Mouse (Mus musculus) adrenal gland, postnatal 25 days (tissue): ENCODE measurements around the gene Pex11b. TPM values are rescaled to one million over a fixed set of nuclear protein-coding genes. Genes with fewer than 3 reads are reported as not detected.
"Not testable (repeated sequence)": the region's sequence is repeated elsewhere in the genome, so short reads cannot be mapped to it uniquely, and the experiment has no call there.

Experiments
- DNase-seq: peaks from one replicate; pipeline ENCODE4 v3.0.0; 2021; ENCODE audit warnings: mixed read lengths
- long read RNA-seq: library from polyadenylated mRNA; stranded (forward); transcript quantifications from one replicate; pipeline ENCODE4 v2.0.0, GENCODE M21; 2021
- total RNA-seq: library from RNA; stranded (reverse); gene quantifications from 2 replicates; pipeline ENCODE4 v1.2.3, GENCODE M21; 2021

The Pex11b gene
- 41.6 and 58.7 TPM in 2 replicates for total RNA-seq
- long read RNA-seq, transcript Pex11b-202 (4 exons, 2,424 nt) = major isoform, 50 of 76 reads
- long read RNA-seq, transcript Pex11b-206 (4 exons, 1,017 nt) = minor isoform, 7 of 76 reads
- long read RNA-seq, partial matches to known transcripts = 10 of 76 reads
- long read RNA-seq, other reads (novel, unspliced or antisense) = 3 of 76 reads

DNA sequence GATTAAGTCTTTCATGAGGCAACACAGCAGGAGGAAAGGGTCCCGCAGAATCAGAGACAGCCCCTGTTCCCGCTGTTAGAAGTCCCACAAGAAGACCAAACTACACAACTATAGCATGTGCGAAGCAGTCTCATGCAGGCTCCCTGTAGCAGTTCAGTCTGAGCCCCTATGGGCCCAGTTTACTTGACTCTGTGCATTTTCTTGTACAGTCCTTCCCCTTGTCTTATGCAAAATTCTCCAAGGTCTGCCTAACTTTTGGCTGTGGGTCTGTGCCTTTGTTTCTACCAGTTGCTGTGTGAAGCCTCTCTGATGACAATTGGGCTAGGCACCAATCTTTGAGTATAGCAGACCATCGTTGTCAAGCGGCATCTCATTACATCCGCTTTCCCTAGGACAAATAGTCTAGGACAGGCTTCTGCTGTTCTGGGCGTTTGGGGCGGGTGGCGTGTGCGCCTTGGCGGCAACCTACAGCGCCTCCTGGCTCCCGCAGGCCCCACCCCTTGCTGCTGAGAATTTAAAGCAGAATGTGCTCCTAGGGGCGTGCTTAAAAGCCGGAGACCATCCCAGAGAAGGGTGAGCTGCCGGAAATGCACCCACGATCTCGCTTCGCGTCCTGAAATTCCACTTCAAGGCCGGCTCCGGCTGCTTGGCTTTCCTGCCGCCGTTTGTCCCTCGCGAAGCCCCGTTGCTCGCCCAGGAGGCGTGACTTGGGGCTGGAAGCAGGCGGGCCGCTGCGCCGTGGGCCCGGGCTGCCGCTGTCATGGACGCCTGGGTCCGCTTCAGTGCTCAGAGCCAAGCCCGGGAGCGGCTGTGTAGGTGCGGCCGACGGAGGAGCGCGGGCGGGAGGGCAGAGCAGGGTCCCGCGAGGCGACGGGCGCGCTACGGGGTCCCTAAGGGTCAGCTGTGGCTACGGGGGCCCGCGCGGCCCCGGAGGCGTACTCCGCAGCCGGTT lies at the start of gene Pex11b, which contains the start of gene Gm42957:
Pex11b (plus strand) TSS at position 449 of the 952 bp plus-strand sequence.
Gm42957 (plus strand) TSS at position 547 of the 952 bp plus-strand sequence.
- DNase-seq = peak; percentile 91

DNA sequence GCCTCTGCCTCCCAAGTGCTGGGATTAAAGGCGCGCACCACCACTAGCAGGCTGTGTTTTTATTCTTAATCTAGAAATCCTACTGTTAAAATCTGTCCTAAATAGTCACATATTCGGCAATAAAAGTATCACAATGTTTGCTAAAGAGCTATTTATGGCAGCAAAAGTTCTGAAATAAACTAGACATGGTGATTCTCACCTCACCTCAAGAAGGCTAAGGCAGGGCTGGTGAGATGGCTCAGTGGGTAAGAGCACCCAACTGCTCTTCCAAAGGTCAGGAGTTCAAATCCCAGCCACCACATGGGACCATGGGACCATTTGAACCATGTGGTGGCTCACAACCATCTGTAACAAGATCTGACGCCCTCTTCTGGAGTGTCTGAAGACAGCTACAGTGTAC lies 44.5 kb upstream of the Pex11b start:
- no peak for DNase-seq

DNA sequence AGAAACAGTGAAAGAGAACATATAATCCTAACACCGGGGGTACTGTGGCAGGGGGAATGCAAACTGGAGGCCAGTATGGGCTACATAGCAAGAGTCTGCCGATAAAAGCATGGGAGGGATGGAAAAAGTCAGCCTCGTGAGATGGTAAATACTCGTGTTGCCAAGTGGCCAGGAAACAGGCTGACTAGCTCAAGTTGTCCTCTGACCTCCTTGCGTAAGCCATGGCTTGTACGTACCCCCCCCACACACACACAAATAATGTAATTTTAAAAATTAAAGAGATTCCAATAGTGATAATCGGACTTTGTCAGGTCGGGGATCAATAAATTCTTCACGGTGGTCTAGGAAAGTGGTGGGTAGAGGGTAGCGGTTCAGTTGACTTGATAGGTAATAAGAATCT lies 41.8 kb upstream of the Pex11b start:
- no peak for DNase-seq

DNA sequence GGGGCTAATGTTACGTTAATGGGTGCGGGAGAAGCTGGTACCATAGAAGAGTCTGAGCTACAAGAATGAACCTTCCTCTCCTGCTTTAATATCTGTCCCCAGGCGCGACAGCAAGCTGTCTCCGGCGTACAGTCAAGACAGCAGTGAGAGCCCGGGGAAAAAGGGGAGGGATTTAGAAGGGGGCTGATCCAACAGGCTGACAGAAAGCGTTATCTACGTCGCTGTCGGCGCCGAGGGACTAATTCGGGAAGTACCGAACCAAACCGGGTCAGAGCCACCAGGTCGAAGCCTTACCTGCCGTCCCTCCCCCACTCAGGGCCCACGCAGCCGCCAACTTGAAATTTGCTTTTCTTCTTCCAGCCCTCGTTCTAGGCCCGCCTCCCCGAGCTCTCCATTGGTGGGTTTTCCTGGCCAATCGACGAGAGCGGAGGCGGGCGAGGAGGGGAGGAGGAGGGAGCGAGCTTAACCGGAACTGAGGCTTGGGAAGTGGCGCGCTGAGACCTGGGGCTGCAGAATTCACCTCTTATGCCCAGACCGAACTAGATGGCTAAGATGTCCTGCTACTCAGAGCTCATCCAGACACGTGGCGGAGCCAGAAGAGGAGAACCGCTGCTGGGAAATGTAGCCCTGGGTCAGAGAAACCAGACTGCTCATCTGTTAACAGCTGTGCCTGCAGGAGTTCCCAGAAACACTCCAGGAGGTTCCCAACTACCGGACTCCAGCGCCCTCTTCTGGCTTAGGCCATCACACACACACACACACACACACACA lies 41.2 kb upstream of the Pex11b start, which contains the start of gene Polr3gl:
Polr3gl (minus strand) TSS at position 392 of the 771 bp plus-strand sequence.
- DNase-seq = peak; percentile 93

DNA sequence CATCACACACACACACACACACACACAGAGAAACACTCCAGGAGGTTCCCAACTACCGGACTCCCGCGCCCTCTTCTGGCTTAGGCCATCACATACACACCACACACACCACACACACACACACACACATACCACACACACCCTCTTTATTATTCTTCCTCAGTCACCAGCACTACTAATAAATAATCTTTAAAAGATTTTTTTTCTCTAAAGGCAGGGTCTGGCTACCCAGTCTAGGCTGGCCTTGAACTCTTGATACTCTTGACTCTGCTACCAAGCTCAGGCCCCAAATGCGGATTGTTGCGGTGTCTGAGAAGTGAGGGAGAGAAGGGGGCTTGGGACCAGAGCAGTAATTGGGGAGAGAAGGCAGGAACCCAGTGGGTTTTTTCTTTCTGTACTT lies 40.3 kb upstream of the Pex11b start:
- DNase-seq = no peak

DNA sequence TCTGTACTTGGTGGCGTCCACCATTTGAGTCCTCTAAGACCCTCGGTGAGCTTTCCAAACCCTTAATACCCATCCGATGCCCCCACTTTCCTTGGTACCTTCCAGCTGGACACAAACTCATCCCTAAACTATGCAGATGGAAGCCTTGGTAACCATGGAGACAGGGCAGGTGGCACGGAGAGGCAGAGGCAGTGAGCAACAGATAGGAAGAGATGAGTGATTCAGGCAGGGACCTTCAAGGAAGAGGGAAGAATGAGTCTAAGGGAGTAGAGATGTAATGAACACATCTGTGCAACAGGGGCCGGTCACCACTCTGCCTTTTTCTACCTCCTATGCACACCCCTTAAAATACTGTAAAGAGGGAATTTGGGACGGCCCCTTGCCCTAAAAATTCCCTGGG lies 39.5 kb upstream of the Pex11b start:
- DNase-seq = no peak

DNA sequence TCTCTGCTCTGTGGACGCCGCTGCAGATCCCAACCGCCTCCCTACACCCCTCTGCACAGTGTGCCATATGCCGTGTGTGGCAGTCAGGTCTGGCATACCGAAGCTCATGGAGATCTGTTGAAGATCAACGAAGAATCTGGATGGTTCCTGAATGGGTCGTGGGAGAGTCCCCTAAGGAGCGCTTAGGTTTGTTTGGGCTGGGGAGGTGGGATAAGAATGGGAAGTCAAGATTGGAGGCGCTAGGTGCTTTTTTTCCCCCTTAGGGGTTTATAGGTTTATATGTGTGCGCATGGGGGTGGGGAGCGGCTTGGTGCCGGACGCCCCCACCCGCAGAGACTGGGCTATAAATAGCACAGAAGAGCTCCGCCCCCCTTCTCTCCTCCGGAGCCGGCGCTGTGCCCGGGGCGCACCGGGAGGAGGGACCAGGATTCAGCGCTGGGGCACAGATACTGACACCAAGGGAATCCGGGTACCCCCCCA lies 38.9 kb upstream of the Pex11b start, which contains the start of gene Ankrd34a:
Ankrd34a (plus strand) TSS at position 409 of the 480 bp plus-strand sequence.
- peak; percentile 71 for DNase-seq

DNA sequence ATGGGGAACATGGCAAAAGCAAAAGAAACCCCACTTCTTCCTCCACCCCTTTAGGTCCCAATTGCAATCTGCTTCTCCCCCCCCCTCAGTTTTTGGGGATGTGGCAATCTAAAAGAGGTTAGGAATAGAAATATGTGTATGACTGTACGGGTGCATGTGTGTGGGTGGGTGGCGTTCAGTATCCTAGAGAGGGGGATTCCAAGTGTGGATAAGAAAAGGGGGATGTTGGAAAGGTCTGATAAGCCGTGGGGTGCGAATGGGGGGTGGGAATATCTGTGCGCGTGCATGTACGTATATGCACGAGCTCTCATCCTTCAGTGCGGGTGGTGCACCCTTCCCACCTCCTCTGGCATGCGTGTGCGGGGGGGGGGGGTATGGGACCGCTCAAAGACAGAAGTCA lies 38.3 kb upstream of the Pex11b start:
- no peak for DNase-seq

DNA sequence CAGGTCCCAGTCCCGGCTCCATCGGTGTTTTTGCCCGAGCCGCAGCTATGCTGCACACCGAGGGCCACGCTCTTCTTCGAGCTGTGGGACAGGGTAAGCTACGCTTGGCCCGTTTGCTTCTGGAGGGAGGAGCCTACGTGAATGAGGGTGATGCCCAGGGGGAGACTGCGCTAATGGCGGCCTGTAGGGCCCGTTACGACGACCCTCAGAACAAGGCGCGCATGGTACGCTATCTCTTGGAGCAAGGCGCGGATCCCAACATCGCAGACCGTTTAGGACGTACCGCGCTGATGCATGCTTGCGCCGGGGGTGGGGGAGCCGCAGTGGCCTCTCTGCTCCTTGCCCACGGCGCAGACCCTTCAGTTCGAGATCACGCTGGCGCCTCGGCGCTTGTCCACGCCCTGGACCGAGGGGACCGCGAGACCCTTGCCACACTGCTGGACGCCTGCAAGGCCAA lies 37.7 kb upstream of the Pex11b start:
- DNase-seq = peak; percentile 37

DNA sequence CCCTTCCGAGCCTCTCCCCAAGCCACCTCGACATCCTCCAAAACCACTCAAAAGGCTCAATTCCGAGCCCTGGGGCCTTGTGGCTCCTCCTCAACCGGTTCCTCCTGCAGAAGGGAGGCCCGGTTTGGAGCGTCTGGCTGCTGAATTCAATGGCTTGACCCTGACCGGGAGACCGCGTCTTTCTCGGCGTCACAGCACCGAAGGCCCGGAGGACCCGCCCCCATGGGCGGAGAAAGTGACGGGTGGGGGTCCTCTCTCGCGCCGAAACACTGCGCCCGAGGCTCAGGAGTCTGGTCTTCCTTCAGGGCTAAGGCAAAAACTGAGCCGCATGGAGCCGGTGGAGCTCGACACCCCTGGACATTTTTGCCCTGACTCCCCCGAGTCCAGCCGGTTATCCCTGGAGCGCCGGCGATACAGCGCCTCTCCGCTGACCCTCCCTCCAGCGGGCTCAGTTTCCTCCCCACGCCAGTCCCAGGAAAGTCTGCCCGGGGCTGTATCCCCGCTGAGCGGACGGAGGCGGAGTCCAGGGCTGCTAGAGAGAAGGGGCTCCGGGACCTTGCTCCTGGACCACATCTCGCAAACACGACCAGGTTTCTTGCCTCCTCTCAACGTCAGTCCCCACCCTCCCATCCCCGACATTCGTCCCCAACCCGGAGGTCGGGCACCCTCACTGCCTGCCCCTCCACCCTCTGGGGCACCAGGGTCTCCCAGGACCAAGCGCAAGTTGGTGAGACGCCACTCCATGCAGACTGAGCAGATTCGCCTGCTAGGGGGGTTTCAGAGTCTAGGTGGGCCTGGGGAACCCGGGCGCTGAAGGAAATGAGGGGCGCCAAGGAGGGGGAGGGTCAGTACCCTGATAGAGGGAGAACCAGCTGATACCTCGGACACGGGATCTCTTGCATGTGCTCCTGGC lies 36.8 kb upstream of the Pex11b start:
- peak; percentile 81 for DNase-seq

DNA sequence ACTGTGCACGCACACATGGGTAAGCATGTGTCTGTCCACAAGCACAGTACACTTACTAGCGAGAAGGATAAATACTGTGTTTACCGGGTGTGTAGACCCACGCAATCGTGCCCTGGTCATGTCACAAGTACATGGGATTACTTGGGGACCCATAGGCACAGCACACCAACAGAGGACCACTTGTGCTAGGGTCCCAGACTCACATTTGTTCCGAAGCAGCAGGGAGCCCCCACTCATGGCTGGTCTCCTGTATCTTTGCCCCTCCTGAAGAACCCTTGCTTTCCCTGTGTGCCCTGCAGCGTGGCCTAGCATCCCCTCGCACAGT lies 36.1 kb upstream of the Pex11b start:
- DNase-seq = no peak

DNA sequence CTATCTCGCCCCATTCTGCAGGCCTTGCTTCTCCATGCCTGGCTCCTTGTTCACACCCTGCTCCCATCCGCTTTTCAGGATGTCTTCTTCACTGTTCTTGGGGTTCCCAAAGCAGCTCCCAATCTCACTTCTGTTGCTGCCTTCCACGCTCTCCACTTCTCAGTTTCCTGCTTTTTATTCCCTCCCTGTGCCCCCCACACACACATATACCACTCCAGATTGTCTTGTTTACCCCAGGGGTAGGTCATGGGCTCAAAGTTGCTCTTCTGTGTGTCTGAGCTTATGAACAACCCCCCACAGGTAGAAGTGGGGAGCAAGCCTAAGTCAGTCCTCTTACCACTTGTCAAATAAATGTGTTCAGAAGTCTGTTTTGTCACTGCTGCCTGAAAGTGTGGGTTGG lies 35.8 kb upstream of the Pex11b start:
- DNase-seq = no peak

DNA sequence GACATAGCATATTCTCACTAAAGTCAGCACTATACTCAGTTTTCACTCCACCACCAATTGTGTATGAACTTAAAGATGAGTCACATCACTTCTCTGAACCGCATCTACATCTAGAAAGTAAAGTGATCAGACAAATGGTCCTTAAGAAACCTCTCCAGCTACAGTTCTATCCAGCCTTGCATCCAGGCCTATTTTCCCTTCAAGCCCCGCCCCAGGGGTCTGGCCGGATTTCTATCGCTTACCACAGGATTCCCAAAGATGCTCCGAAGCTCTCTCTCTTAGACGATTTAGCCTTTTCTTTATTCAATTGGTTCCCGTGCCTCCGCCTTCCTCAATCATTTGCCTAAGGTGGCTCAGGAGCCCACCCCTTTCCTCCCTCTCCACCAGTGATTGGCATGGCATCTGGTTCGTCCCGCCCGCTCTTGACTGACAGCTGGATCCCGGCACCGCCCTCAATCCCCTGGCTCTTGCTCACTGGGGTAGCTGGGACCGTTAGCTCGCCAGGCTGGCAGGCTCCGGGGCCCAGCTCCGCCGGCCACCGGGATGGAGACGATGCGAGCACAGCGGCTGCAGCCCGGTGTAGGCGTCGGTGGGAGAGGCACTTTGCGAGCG lies 34.4 kb upstream of the Pex11b start, which contains the start of gene Lix1l:
Lix1l (plus strand) TSS at position 511 of the 612 bp plus-strand sequence.
- DNase-seq = peak; percentile 89

DNA sequence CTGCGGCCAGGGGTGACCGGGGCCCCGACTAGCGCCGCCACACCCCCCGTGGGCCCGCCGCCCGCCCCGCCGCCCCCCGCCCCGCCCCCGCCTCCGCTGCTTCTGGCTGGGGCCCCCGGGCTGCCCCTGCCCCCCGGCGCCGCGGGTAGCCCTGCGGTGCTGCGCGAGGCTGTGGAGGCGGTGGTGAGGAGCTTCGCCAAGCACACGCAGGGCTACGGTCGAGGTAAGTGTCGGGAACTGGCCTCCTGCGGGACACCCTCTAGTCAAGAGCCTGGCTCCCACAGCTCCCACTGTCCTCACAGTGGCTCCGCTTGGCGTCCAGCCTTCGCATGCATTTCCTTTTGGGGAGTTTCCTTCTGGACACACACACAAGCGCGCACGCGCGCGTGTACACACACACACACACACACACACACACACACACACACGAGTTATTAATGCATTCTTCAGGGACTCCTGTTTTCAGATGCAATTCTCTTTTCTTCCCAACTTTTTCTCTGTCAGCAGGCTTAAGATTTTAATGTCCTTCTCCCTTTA lies 33.9 kb upstream of the Pex11b start:
- DNase-seq = peak; percentile 75

DNA sequence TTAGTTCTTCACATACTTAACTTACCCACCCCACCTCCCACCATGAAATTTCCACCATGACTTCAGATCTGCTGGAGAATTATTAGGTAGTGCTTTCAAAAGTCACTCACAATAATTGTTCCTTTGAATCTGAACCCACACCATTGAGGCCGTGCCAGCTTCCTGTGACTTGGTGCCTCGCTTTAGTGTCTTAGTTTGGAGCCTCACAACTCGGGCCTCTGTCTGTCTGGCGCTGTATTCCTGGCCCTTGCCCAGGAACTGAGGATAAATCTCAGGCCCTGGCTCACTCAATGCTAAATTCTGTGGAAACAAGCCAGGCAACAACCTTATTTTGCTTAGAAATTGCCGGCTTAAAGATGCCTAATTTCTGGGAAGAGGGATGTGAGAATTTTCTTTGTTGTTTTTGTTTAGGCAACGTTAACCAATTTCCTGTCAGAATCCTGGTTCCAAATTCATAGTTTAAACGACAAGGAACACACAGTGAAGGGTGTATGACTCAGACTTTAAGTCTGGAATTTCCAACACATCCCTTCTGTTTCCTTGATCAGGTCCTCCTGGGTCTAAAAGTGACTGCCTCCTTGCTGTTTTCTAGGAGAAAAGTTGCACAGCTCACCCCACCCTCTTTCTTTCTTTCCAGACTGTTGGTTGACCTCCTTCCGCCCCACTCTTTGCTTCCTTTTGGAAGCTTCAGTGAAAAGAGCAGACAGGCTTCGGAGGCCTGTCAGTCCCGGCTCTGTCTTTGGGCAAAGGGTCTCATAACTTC lies 33.1 kb upstream of the Pex11b start:
- DNase-seq = peak; percentile 42

DNA sequence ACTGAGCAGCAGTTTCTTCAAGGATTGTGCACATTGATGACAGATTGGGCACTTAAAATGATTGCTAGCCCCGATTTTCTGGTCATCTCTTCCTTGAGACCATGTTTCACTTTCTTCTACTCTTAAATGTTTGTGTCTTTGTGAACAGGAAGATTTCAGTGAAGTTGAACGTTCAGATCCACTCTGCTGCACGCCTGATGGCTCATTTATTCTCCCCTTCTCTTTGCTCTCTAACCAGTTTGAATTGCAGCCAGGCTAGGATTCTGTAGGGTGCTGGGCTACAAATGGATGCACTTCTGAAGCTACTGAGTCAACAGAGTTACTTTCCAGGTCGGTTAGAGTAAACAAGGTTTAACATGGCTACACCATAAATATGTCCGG lies 32.5 kb upstream of the Pex11b start:
- DNase-seq = no peak

DNA sequence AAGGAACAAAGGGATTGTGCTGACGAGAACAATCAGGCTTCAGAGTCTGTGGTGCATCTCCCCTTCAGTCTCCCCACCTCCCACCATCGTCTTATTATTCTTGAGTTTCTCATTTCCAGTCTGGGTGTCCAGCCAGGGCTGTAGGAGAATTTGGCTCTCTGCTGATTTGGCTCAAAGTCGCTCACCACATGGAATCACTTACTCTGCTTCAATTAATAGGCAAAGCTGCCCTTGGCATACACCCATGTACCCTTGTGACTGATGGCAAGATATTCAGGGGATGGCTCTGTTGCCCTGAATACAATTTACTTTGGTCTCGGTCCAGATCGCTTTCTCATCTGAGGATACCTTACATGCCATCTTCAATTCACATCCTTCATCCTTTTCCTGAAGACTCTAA lies 31.9 kb upstream of the Pex11b start:
- DNase-seq = no peak

DNA sequence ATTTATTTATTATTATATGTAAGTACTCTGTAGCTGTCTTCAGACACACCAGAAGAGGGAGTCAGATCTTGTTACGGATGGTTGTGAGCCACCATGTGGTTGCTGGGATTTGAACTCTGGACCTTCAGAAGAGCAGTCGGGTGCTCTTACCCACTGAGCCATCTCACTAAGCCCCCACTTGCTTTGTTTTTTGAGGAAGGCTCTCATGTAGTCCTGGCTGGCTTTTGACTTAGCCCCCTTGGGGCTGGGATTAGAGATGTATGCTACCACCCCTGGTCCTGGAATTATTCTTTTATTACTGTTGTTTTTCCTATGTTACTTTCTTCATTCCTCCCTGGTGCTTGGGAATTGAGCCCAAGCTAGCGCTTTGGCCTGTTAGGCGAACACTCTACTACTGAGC lies 29.2 kb upstream of the Pex11b start:
- DNase-seq = not testable (repeated sequence)

DNA sequence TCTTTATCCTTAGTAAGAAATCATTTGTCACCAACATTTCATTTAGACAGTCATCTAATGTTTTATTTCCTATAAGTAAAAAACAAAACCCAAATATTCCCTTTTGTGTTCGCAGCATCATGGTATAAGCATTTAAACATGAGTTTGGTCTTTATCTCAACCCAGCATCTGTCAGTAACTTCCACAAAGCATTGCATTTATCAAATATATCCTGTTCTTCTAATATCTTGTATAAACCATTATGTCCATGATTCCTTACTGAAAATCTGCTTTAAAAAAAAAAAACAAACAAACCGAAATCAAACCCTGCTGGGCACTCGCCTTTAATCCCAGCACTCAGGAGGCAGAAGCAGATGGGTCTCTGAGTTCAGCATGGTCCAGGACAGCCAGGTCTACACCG lies 28.6 kb upstream of the Pex11b start:
- DNase-seq = no peak

DNA sequence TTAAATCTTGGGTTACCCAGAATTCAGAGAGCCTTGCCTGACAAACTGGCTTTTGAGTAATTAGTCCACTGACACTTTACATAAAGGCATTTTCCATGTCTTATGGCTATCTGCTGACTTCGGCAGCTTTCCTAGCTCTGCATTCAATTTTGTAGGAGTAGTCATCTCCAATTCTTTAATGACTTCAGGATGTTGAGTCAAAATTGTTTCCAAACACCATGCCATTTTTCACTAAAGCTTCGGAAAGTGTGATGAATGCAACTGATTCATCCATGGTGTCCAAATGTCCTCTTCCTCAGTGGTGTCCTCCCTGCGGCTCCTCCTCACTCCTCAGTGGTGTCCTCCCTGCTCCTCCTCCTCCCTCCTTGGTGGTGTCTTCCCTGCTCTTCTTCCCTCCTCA lies 17.2 kb upstream of the Pex11b start:
- DNase-seq = no peak
